Mouse (Mus musculus) forebrain, embryonic 12.5 days (tissue): ENCODE measurements around the gene Slc2a13. TPM values are rescaled to one million over a fixed set of nuclear protein-coding genes. Genes with fewer than 3 reads are reported as not detected.

Experiments used
- ATAC-seq: fragments of 200-750 bp; cut with Nextera tagmentation; 2 replicates; pipeline ENCODE4 v1.8.0; 2017; ENCODE audit warnings: moderate TSS enrichment; ENCODE audit not compliant: low FRiP score
- H3K27ac ChIP-seq: fragments of 300-500 bp; sonication (generic); 2 replicates; pipeline ENCODE4 v1.5.1; 2016; ENCODE audit warnings: mild to moderate bottlenecking
- H3K27me3 ChIP-seq: fragments of 300-500 bp; sonication (generic); 2 replicates; pipeline ENCODE4 v1.6.1; 2016; ENCODE audit warnings: mild to moderate bottlenecking
- H3K36me3 ChIP-seq: fragments of 300-500 bp; sonication (generic); replicated peaks from 2 replicates; pipeline ENCODE4 v1.6.1; 2016; ENCODE audit warnings: mild to moderate bottlenecking
- H3K4me1 ChIP-seq: fragments of 300-500 bp; sonication (generic); 2 replicates; pipeline ENCODE4 v1.6.1; 2016
- H3K4me2 ChIP-seq: fragments of 300-500 bp; sonication (generic); 2 replicates; pipeline ENCODE4 v1.6.1; 2016; ENCODE audit warnings: mild to moderate bottlenecking, moderate library complexity
- H3K4me3 ChIP-seq: fragments of 300-500 bp; sonication (generic); replicated peaks from 2 replicates; pipeline ENCODE4 v1.5.1; 2016; ENCODE audit warnings: mild to moderate bottlenecking
- H3K9ac ChIP-seq: fragments of 300-500 bp; sonication (generic); 2 replicates; pipeline ENCODE4 v1.6.1; 2016; ENCODE audit warnings: mild to moderate bottlenecking
- H3K9me3 ChIP-seq: fragments of 300-500 bp; sonication (generic); 2 replicates; pipeline ENCODE4 v1.6.1; 2016
- WGBS: fragments of 180-500 bp; shearing (Covaris S2); methylation state at CpG from one replicate; pipeline ENCODE4 v1.1.7; 2016; 5-methylcytosine and 5-hydroxymethylcytosine counted together
- polyA plus RNA-seq: library from polyadenylated mRNA; unstranded; fragments of >200 nt; fragmentation: Nextera tagmentation; extraction: Ambion mirVana; gene quantifications from 2 replicates; pipeline ENCODE4 v1.2.1, GENCODE M21; 2016

Gene Slc2a13
- polyA plus RNA-seq, 1 experiment from 2014 or later: 3.8 TPM

GRCm38 (mm10) chr15:91479924-91480615 lies 93.0 kb downstream of the Slc2a13 start:
- Histone ChIP-seq H3K9ac (no peak overlapping the region), H3K4me2 (no peak overlapping the region), H3K4me3 (no peak overlapping the region), H3K27ac (no peak overlapping the region), H3K4me1 (no peaks in the 10 kb centered on the region), H3K9me3 (0 out of 2 replicates have a peak, but pooled peaks cover 5% of the 10 kb centered on the region), H3K36me3 (no peaks in the 10 kb centered on the region), H3K27me3 (no peaks in the 10 kb centered on the region)
- 90% methylated on average over 14 of the region's 14 CpGs for WGBS
- ATAC-seq: no peak

DNA sequence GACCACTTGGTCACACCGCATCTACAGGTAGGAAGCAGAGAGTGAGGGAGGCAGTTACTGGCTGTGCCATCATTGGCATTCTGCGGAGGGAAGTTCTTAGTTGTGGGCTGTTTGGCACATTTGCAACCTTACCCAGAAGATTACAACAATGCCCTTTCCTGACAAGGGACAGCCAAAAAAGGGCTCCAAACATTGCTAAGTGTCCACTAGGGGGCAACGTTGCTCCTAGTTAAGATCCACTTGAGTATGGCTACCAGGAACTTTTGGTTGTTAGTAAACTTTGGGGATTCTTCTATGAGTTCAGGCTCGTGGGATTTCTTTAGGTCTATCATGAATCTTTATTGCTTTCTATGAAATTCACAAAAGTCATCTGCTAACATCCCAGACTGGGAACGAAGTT lies 95.3 kb downstream of the Slc2a13 start:
- H3K27ac ChIP-seq: no peak overlapping the region
- no peak overlapping the region for H3K4me2 ChIP-seq
- H3K9ac ChIP-seq: no peak overlapping the region
- no peaks in the 10 kb centered on the region for H3K36me3 ChIP-seq
- no peak for ATAC-seq
- 37% methylated on average over 5 of the region's 5 CpGs for whole genome bisulfite sequencing
- no peaks in the 10 kb centered on the region for H3K27me3 ChIP-seq
- no peaks in the 10 kb centered on the region for H3K4me1 ChIP-seq
- H3K4me3 ChIP-seq: no peak overlapping the region
- 0 out of 2 replicates have a peak, but pooled peaks cover 5% of the 10 kb centered on the region for H3K9me3 ChIP-seq

DNA sequence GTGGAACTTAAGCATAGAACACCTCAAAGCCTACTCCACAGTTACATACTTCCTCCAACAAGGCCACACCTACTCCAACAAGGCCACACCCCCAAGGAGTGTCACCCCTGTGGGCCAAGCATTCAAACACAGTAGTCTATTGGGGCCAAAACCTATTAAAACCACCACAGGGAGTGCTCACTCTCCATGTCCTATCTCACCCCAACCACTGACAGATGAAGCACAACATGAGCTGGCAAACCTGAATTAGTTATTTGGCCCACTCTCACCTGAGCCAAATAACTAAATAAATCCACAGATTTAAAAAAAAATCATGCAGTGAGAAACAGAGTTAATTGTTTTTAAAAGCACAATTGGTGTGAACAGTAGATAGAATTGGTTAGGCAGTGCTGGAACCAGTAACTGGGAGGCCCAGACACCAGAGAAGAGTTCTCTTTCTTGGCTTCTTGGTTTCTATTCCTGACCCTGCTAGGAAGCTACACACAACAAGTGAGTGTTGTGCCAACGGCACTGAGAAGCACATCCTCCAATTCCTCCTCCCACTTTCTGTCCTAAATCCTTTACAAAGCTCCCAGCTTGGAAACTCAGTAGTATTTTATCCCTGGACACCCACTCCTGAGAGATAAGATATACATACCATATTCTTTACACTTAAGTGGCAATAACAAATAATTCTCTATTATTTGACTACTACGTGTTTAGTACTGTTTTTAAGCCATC lies 99.2 kb downstream of the Slc2a13 start:
- no peak overlapping the region for H3K4me2 ChIP-seq
- 91% methylated on average over 2 of the region's 2 CpGs for WGBS
- H3K9me3 ChIP-seq: no peaks in the 10 kb centered on the region
- H3K27me3 ChIP-seq: no peaks in the 10 kb centered on the region
- H3K4me1 ChIP-seq: no peaks in the 10 kb centered on the region
- no peak for ATAC-seq
- no peak overlapping the region for H3K27ac ChIP-seq
- no peak overlapping the region for H3K9ac ChIP-seq
- H3K4me3 ChIP-seq: no peak overlapping the region
- no peaks in the 10 kb centered on the region for H3K36me3 ChIP-seq

GRCm38 (mm10) chr15:91465331-91465730 lies 107.7 kb downstream of the Slc2a13 start:
- Histone ChIP-seq H3K4me1 (no peaks in the 10 kb centered on the region; the same call in 1 of the 2 replicates), H3K4me2 (no peak overlapping the region), H3K9ac (no peak overlapping the region), H3K27ac (no peak overlapping the region), H3K4me3 (no peak overlapping the region), H3K27me3 (no peaks in the 10 kb centered on the region), H3K36me3 (no peaks in the 10 kb centered on the region), H3K9me3 (no peaks in the 10 kb centered on the region)
- 92% methylated on average over 3 of the region's 3 CpGs for WGBS
- ATAC-seq: no peak

GRCm38 (mm10) chr15:91463857-91464435 lies 109.1 kb downstream of the Slc2a13 start:
- no peak for ATAC-seq
- Histone ChIP-seq H3K9me3 (no peaks in the 10 kb centered on the region), H3K36me3 (no peaks in the 10 kb centered on the region), H3K27ac (no peak overlapping the region), H3K27me3 (no peaks in the 10 kb centered on the region), H3K4me2 (no peak overlapping the region), H3K4me3 (no peak overlapping the region), H3K9ac (no peak overlapping the region), H3K4me1 (no peaks in the 10 kb centered on the region; the same call in 1 of the 2 replicates)
- 89% methylated on average over 10 of the region's 10 CpGs for WGBS

GRCm38 (mm10) chr15:91463026-91463661 lies 109.9 kb downstream of the Slc2a13 start:
- WGBS: 62% methylated on average over 16 of the region's 16 CpGs
- no peak for ATAC-seq
- H3K9me3 ChIP-seq: no peaks in the 10 kb centered on the region

DNA sequence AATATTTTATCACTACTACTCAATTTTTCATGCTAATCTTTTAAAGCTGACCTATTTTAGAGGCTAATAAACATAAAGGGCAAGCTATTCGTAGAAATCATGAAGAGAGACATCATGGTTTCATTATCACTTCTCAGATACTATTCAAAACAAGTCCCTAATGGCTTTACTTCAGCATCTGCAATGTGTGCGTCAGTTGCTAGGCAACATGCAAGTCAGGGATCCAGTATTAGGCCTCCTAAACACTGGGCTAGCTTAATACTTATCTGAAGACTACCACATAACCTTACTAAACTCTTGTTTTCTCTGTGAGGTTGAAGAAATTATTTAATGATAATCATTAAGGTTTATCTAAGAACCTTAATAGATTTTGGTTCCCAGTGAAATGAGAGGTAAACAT lies 111.1 kb downstream of the Slc2a13 start:
- no peaks in the 10 kb centered on the region for H3K36me3 ChIP-seq
- no peak overlapping the region for H3K4me3 ChIP-seq
- no peak overlapping the region for H3K9ac ChIP-seq
- no peaks in the 10 kb centered on the region for H3K27me3 ChIP-seq
- H3K9me3 ChIP-seq: no peaks in the 10 kb centered on the region
- H3K4me1 ChIP-seq: no peaks in the 10 kb centered on the region; the same call in 1 of the 2 replicates
- no peak overlapping the region for H3K4me2 ChIP-seq
- WGBS: 56% methylated on average over 2 of the region's 2 CpGs
- no peak overlapping the region for H3K27ac ChIP-seq
- no peak for ATAC-seq

More at GRCm38 (mm10) chr15:91463026-91463661, 109.9 kb downstream of the Slc2a13 start:
- H3K9ac ChIP-seq: no peak overlapping the region
- H3K27me3 ChIP-seq: no peaks in the 10 kb centered on the region
- H3K4me1 ChIP-seq: no peaks in the 10 kb centered on the region; the same call in 1 of the 2 replicates
- no peak overlapping the region for H3K4me3 ChIP-seq
- H3K4me2 ChIP-seq: no peak overlapping the region
- H3K27ac ChIP-seq: no peak overlapping the region
- H3K36me3 ChIP-seq: no peaks in the 10 kb centered on the region

GRCm38 (mm10) chr15:91457202-91457601 lies 115.9 kb downstream of the Slc2a13 start:
- Histone ChIP-seq H3K9me3 (no peaks in the 10 kb centered on the region), H3K27ac (no peak overlapping the region), H3K4me1 (no peaks in the 10 kb centered on the region), H3K9ac (no peak overlapping the region), H3K27me3 (no peaks in the 10 kb centered on the region), H3K36me3 (no peaks in the 10 kb centered on the region), H3K4me3 (no peak overlapping the region), H3K4me2 (no peak overlapping the region)
- no peak for ATAC-seq
- 90% methylated on average over 2 of the region's 2 CpGs for whole genome bisulfite sequencing

DNA sequence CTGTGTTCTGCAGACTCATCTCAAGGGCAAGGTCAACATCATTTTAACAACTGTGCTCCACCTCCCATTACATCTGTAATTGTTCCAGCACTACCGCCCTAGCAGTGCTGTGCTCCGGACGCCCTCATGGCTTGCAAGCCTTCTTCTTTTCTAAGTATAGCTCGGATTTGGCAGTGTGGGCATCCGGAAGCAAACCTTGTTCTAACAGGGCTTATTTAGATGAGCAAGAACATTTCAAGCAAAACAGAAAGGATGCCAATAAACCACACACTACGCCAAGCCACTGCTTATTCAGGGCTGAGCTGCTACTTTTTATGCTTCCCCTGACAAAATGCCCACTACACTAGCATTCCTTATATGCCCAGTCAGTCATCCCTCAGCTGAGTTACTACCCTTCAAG lies 127.7 kb downstream of the Slc2a13 start:
- 0 out of 2 replicates have a peak, but pooled peaks cover 4% of the 10 kb centered on the region for H3K9me3 ChIP-seq
- H3K4me2 ChIP-seq: no peak overlapping the region
- no peak overlapping the region for H3K27ac ChIP-seq
- no peak overlapping the region for H3K4me3 ChIP-seq
- no peak overlapping the region for H3K9ac ChIP-seq
- H3K27me3 ChIP-seq: no peaks in the 10 kb centered on the region
- H3K36me3 ChIP-seq: no peaks in the 10 kb centered on the region
- WGBS: 91% methylated on average over 6 of the region's 6 CpGs
- no peak for ATAC-seq
- no peaks in the 10 kb centered on the region for H3K4me1 ChIP-seq

- H3K36me3 ChIP-seq: no peaks in the 10 kb centered on the region
- H3K4me2 ChIP-seq: no peak overlapping the region
- H3K4me3 ChIP-seq: no peak overlapping the region
- no peak overlapping the region for H3K9ac ChIP-seq
- no peaks in the 10 kb centered on the region for H3K27me3 ChIP-seq
- WGBS: 73% methylated on average over 8 of the region's 8 CpGs
- H3K4me1 ChIP-seq: no peaks in the 10 kb centered on the region
- no peaks in the 10 kb centered on the region for H3K9me3 ChIP-seq
- no peak overlapping the region for H3K27ac ChIP-seq
- no peak for ATAC-seq
Measured at GRCm38 (mm10) chr15:91443449-91443848, 129.6 kb downstream of the Slc2a13 start.

DNA sequence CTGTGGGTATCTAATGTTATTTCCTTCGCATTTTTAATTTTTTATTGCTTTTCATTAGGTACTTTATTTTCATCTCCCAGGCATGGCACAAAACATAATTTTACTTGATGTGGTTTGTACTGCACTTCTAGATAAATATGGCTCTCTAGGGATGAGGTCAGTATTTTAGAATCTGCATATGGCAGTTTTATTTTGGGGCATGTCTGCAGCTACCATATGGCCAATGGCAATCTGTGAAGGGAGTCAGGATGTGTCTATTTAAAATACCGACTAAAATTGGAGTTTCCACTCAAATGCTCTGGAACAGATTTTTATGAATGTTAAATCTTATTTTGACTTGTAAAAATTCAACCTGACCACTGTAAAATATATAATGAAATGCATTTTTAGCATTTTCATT lies 133.2 kb downstream of the Slc2a13 start:
- Histone ChIP-seq H3K36me3 (no peaks in the 10 kb centered on the region), H3K4me1 (no peaks in the 10 kb centered on the region), H3K4me3 (no peak overlapping the region), H3K27me3 (no peaks in the 10 kb centered on the region), H3K4me2 (no peak overlapping the region), H3K9ac (no peak overlapping the region), H3K27ac (no peak overlapping the region), H3K9me3 (no peaks in the 10 kb centered on the region)
- no peak for ATAC-seq
- WGBS: 86% methylated on average over 2 of the region's 2 CpGs

DNA sequence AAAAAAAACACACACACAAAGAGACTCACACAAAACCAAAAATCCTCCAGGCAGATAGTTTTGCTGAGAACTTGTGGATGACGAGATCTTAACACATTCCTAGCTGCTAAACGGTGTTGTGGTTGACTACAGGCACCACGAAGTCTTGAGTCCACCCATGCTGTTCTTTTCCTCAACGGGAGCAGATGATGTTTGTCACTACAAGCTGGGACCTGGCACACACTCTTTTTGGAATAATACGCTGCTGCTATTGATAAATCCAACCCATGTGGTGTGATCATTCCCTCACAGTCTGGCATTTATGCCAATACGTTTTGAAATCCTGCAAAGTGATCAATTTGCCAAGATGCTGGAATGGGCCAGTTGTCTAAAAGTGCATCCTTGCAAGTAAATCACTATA lies 147.6 kb downstream of the Slc2a13 start:
- Histone ChIP-seq H3K4me3 (no peak overlapping the region), H3K27ac (no peak overlapping the region), H3K9me3 (no peaks in the 10 kb centered on the region), H3K4me2 (no peak overlapping the region), H3K27me3 (no peaks in the 10 kb centered on the region), H3K9ac (no peak overlapping the region), H3K4me1 (no peaks in the 10 kb centered on the region), H3K36me3 (no peaks in the 10 kb centered on the region)
- WGBS: 86% methylated on average over 6 of the region's 6 CpGs
- ATAC-seq: no peak
